Mouse (Mus musculus) thymus, adult 2 months (tissue): ENCODE data around the gene Gm37419. TPM values are rescaled to one million over a fixed set of nuclear protein-coding genes. Genes with fewer than 3 reads are reported as not detected.

Experiments
- DNase-seq: peaks from one replicate; pipeline ENCODE4 v3.0.0; 2021
- H3K27ac ChIP-seq: fragments of 200-500 bp; 2 replicates; pipeline ENCODE4 v1.5.1; 2012; ENCODE audit warnings: low read length, control low read depth; ENCODE audit not compliant: control insufficient read depth, insufficient read depth
- H3K27me3 ChIP-seq: fragments of 200-500 bp; 2 replicates; pipeline ENCODE4 v1.6.1; 2012; ENCODE audit warnings: mild to moderate bottlenecking, low read length, moderate library complexity, mixed read lengths; ENCODE audit not compliant: control insufficient read depth, insufficient read depth
- H3K36me3 ChIP-seq: fragments of 200-500 bp; 2 replicates; pipeline ENCODE4 v1.6.1; 2012; ENCODE audit warnings: mild to moderate bottlenecking, low read length, moderate library complexity; ENCODE audit not compliant: control insufficient read depth, insufficient read depth
- H3K4me1 ChIP-seq: fragments of 200-500 bp; replicated peaks from 2 replicates; pipeline ENCODE4 v1.6.1; 2012; ENCODE audit warnings: low read length; ENCODE audit not compliant: control insufficient read depth, insufficient read depth
- H3K4me3 ChIP-seq: fragments of 200-500 bp; 2 replicates; pipeline ENCODE4 v1.5.1; 2012; ENCODE audit warnings: mild to moderate bottlenecking, low read length, control low read depth, moderate library complexity; ENCODE audit not compliant: control insufficient read depth, insufficient read depth
- CTCF ChIP-seq: fragments of 200-500 bp; IDR thresholded peaks from 2 replicates; pipeline ENCODE4 v1.5.1; 2012; ENCODE audit warnings: mild to moderate bottlenecking, control low read depth, low read length, moderate library complexity, borderline replicate concordance; ENCODE audit not compliant: control insufficient read depth, poor library complexity, insufficient read depth; ENCODE audit errors: extremely low read depth
- POLR2A ChIP-seq: fragments of 200-500 bp; IDR thresholded peaks from 2 replicates; pipeline ENCODE4 v1.6.1; 2012; ENCODE audit warnings: mild to moderate bottlenecking, low read length, control low read depth, moderate library complexity; ENCODE audit not compliant: control insufficient read depth, poor library complexity, insufficient read depth; ENCODE audit errors: extremely low read depth
- WGBS: fragments of 180-500 bp; shearing (Covaris S2); methylation state at CpG from one replicate; pipeline ENCODE4 v1.1.7; 2018; 5-methylcytosine and 5-hydroxymethylcytosine counted together
- polyA plus RNA-seq: library from polyadenylated mRNA; depleted of rRNA; stranded (reverse); fragments of >200 nt; gene quantifications from 2 replicates; pipeline ENCODE4 v1.2.3, GENCODE M21; 2012

Gm37419 gene
- polyA plus RNA-seq, 1 experiment: not detected

DNA sequence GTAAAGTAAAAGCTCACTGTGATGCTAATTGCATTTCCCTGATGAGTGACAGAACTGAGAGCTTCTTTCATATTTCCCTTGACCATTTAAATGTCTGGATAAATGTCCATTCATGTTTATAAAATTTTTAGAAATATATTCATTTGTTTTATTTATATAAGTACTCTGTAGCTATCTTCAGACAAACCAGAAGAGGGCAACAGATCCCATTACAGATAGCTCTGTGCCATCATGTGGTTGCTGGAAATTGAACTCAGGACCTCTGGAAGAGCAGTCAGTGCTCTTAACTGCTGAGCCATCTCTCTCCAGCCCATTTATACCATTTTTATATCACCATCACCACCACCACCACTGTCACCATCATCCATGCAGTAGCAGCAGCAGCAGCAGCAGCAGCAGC, 29.3 kb upstream of the Gm37419 start:
- no peak for TF ChIP-seq POLR2A
- TF ChIP-seq CTCF: no peak
- DNase-seq: no peak
- no peaks in the 10 kb centered on the region for H3K27me3 ChIP-seq

DNA sequence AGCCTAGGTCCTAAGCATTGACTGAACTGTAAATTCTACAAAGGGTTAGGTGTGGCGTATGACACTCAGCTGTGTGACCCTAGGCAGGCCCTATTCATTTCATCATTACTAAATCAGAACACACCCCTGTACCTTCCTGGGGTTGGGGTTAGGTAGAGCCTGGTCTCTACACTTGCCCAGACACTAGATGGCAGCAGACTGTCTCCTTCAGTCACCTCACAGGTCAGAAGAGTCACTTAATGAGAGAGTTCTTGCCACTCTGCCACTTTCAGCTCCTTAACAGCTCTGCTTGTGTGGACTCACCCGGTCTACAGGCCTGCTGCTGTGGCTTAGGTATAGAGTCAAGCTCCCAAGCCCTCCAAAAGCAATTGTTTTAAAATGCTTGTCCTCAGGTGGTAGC, 25.9 kb upstream of the Gm37419 start:
- Histone ChIP-seq H3K4me1 (no peaks in the 10 kb centered on the region), H3K27ac (no peak overlapping the region), H3K27me3 (no peaks in the 10 kb centered on the region), H3K4me3 (no peak overlapping the region), H3K36me3 (peaks cover 36% of the 10 kb centered on the region)
- peak; percentile 61 for DNase-seq
- WGBS: 87% methylated on average over 2 of the region's 2 CpGs
- TF ChIP-seq POLR2A (no peak), CTCF (no peak)

More for the DNA sequence above, 29.3 kb upstream of the Gm37419 start:
- no peaks in the 10 kb centered on the region for H3K4me1 ChIP-seq
- no peak overlapping the region for H3K27ac ChIP-seq
- H3K4me3 ChIP-seq: no peak overlapping the region
- peaks cover 4% of the 10 kb centered on the region; the same call in 1 of the 2 replicates for H3K36me3 ChIP-seq

DNA sequence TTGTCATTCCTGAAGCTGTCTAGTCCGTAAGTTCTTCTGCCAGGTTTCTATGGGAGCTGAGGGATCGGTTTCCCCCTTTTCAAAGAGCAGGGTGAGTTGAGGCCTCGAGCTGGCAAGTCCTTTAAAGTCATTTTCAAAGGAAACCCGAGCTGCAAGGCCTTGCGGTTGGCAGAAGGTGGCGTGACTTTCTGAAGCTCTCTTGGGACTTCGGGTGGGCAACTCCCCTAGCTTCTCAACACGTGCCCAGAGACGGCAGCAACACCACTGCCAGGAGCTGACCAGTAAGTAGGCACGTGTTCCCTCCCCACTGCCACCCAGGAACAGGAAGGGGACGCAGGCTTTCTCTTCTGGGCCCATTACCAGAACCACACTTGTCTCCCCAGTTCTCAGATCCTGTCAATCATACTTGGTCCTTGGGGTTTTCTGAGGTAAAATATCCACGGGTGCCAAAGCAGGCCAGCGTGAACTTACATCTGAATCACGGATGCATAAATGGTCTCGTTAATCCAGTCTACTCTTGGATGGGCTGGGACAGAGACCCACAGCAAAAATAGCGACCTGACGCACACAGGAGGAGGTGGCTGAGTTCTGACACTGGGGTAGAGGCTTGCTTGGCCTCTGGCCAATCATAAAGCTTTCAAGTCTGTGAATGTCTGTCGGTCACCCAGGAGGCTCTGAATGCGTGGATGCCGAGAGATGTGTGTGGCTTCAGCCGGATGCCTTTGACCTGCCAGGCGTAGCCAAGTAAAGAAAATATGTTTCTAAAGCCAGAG, 24.2 kb upstream of the Gm37419 start:
- WGBS: 93% methylated on average over 22 of the region's 22 CpGs

DNA sequence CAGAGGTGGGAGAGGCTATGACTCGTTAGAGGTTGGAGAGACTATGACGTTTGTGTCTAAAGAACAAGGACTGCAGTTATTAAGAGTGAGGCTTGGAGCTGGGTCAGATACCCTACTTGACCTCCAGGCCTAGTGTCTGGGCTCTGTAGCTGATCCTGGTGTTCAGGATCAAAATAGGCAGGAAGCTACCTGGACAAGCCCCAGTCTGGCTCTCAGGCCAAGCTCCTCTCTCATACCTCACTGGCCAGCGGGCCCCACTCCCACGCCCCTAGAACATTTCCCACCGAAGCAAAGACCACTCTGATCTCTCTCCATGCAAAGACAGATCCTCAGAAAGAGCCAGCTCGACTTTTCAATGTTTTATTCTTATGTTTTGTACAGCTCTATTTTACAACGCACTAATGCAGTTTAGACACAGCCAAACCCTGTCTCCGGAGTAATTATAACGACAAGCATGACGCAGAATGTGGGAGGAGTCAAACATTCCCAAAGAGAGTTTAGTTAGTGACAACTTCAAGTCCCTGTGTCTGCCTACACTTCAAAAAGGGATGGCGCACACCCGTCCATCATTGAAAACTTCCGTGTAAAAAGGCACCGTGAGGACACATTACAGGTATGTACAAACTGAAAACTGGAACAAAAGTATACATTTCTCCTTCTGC, 23.4 kb upstream of the Gm37419 start:
- no peak for TF ChIP-seq POLR2A
- no peak for TF ChIP-seq CTCF
- no peak overlapping the region for H3K27ac ChIP-seq
- no peaks in the 10 kb centered on the region for H3K27me3 ChIP-seq
- 94% methylated on average over 14 of the region's 14 CpGs for WGBS
- no peaks in the 10 kb centered on the region for H3K4me1 ChIP-seq
- H3K4me3 ChIP-seq: no peak overlapping the region
- no peak for DNase-seq
- H3K36me3 ChIP-seq: peaks cover 60% of the 10 kb centered on the region

More for the DNA sequence above, 24.2 kb upstream of the Gm37419 start:
- Histone ChIP-seq H3K36me3 (peaks cover 52% of the 10 kb centered on the region), H3K4me3 (no peak overlapping the region), H3K27ac (no peak overlapping the region), H3K27me3 (no peaks in the 10 kb centered on the region), H3K4me1 (no peaks in the 10 kb centered on the region)
- TF ChIP-seq POLR2A: no peak
- TF ChIP-seq CTCF: no peak
- no peak for DNase-seq

DNA sequence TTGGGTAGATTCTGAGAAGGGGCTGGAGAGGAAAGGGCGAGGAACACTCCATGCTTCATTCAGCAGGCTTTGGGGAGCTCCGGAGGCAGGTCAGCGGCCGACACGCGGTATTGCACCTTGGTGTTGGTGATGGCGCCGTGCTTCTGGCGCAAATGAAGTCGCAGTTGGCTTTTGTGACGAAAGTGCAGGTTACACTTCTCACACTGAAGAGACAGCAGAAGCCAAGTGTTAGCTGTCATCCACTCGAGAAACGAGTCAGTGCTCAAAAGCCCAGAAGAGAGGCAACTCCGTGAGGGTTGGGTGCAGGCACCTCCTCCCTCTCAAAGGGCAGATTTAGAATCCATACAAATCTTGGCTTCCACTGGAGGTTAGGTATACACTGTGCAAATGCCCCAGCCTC, 22.2 kb upstream of the Gm37419 start:
- no peak overlapping the region for H3K4me3 ChIP-seq
- H3K36me3 ChIP-seq: peaks cover 72% of the 10 kb centered on the region
- no peak for TF ChIP-seq CTCF
- TF ChIP-seq POLR2A: no peak
- no peaks in the 10 kb centered on the region for H3K27me3 ChIP-seq
- no peak overlapping the region for H3K27ac ChIP-seq
- no peaks in the 10 kb centered on the region for H3K4me1 ChIP-seq
- no peak for DNase-seq
- WGBS: 98% methylated on average over 14 of the region's 14 CpGs

DNA sequence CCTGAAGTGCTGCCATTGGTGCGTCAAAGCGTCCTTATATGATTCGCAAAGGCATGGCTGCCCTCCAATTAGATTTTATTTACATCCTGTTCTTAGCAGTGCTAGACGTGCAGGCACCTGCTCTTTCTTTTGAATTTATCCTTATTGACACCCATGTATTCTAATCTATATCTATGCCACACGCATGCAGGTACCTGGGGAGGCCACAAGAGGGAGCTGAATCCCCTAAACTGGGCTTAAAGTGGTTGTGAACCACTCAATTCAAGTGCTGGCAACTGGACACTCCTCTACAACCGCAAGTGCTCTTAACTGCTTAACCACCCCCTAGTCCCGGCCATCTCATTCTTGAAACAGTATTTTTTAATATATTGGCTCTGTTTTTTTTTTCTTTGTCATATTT, 21.0 kb upstream of the Gm37419 start:
- Histone ChIP-seq H3K4me3 (no peak overlapping the region), H3K36me3 (peaks cover 85% of the 10 kb centered on the region), H3K27ac (no peak overlapping the region), H3K27me3 (no peaks in the 10 kb centered on the region), H3K4me1 (no peaks in the 10 kb centered on the region)
- 94% methylated on average over 7 of the region's 7 CpGs for WGBS
- no peak for TF ChIP-seq CTCF
- no peak for TF ChIP-seq POLR2A
- peak; percentile 43 for DNase-seq

DNA sequence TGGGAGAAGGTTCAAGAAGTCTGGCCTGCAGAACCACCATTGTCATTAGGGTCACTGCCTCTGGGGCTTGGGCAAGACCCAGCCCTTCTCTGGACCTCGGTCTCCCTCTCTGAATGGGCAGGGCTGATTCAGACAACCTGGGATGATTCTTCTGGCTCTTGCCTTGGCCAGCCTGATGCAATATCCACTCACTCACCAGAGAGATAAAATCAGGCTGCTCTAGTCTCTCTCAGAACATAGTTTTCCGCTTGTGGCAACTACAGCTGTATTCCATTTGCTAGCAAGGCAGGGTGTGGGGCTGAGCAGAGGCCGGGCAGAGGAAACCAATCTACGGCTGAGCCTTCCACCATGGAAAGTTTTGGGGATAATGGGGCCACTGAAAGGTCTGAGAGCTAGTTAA, 19.4 kb upstream of the Gm37419 start:
- TF ChIP-seq POLR2A (no peak), CTCF (no peak)
- H3K27ac ChIP-seq: no peak overlapping the region
- no peak for DNase-seq
- no peaks in the 10 kb centered on the region for H3K4me1 ChIP-seq
- H3K36me3 ChIP-seq: peaks cover 97% of the 10 kb centered on the region
- no peak overlapping the region for H3K4me3 ChIP-seq
- H3K27me3 ChIP-seq: no peaks in the 10 kb centered on the region
- 95% methylated on average over 4 of the region's 4 CpGs for WGBS
